Mouse (Mus musculus) hindbrain, embryonic 13.5 days (tissue): ENCODE results near the gene Ppp1ca. TPM values are rescaled to one million over a fixed set of nuclear protein-coding genes. Genes with fewer than 3 reads are reported as not detected.
A peak's percentile ranks its signal among the peaks of the same experiment; 100 is the strongest.

Experiments
- ATAC-seq: fragments of 200-750 bp; cut with Nextera tagmentation; 2 replicates; pipeline ENCODE4 v1.8.0; 2017; ENCODE audit warnings: moderate TSS enrichment; ENCODE audit not compliant: low FRiP score
- H3K27ac ChIP-seq: fragments of 300-500 bp; sonication (generic); 2 replicates; pipeline ENCODE4 v1.5.1; 2015; ENCODE audit warnings: inconsistent platforms, mild to moderate bottlenecking, moderate library complexity
- H3K27me3 ChIP-seq: fragments of 300-500 bp; sonication (generic); 2 replicates; pipeline ENCODE4 v1.6.1; 2015; ENCODE audit warnings: mild to moderate bottlenecking, inconsistent platforms
- H3K36me3 ChIP-seq: fragments of 300-500 bp; sonication (generic); 2 replicates; pipeline ENCODE4 v1.6.1; 2015; ENCODE audit warnings: mild to moderate bottlenecking, inconsistent platforms
- H3K4me1 ChIP-seq: fragments of 300-500 bp; sonication (generic); replicated peaks from 2 replicates; pipeline ENCODE4 v1.6.1; 2015; ENCODE audit warnings: inconsistent platforms
- H3K4me2 ChIP-seq: fragments of 300-500 bp; sonication (generic); 2 replicates; pipeline ENCODE4 v1.6.1; 2015; ENCODE audit warnings: inconsistent platforms, mild to moderate bottlenecking, moderate library complexity
- H3K4me3 ChIP-seq: fragments of 300-500 bp; sonication (generic); 2 replicates; pipeline ENCODE4 v1.5.1; 2015; ENCODE audit warnings: mild to moderate bottlenecking, inconsistent platforms
- H3K9ac ChIP-seq: fragments of 300-500 bp; sonication (generic); 2 replicates; pipeline ENCODE4 v1.6.1; 2015; ENCODE audit warnings: mild to moderate bottlenecking, inconsistent platforms
- H3K9me3 ChIP-seq: fragments of 300-500 bp; sonication (generic); 2 replicates; pipeline ENCODE4 v1.6.1; 2016; ENCODE audit warnings: inconsistent platforms
- WGBS: fragments of 180-500 bp; shearing (Covaris S2); methylation state at CpG from one replicate; pipeline ENCODE4 v1.1.7; 2015; 5-methylcytosine and 5-hydroxymethylcytosine counted together
- polyA plus RNA-seq: library from polyadenylated mRNA; unstranded; fragments of >200 nt; fragmentation: Nextera tagmentation; extraction: Ambion mirVana; gene quantifications from 2 replicates; pipeline ENCODE4 v1.2.1, GENCODE M21; 2015

Ppp1ca gene
- 609 and 611 TPM in 2 replicates for polyA plus RNA-seq

- peaks cover 37% of the 10 kb centered on the region for H3K36me3 ChIP-seq
- H3K9ac ChIP-seq, result peak within 1 kb of the TSS; percentile 99
- WGBS, result 7% methylated on average over 40 of the region's 47 CpGs
- peak; percentile 90 for ATAC-seq
- peak within 1 kb of the TSS; percentile 96 for H3K4me2 ChIP-seq
- peak within 1 kb of the TSS; percentile 94 for H3K27ac ChIP-seq
- no peaks in the 10 kb centered on the region for H3K27me3 ChIP-seq
- H3K4me3 ChIP-seq, result peak within 1 kb of the TSS; percentile 97
- no peaks in the 10 kb centered on the region for H3K9me3 ChIP-seq
- H3K4me1 ChIP-seq, result peaks cover 30% of the 10 kb centered on the region
These were observed at the start of gene Ppp1ca for GRCm38 (mm10) chr19:4191528-4192250. TSS of gene Ppp1ca (plus strand) at chr19:4192065.

GRCm38 (mm10) chr19:4142416-4143173 lies 49.3 kb upstream of the Ppp1ca start:
- no peaks in the 10 kb centered on the region for H3K9me3 ChIP-seq
- H3K27me3 ChIP-seq, result no peaks in the 10 kb centered on the region
- no peaks in the 10 kb centered on the region for H3K36me3 ChIP-seq
- H3K4me1 ChIP-seq, result peaks cover 6% of the 10 kb centered on the region
- 93% methylated on average over 18 of the region's 18 CpGs for WGBS
- no peak for ATAC-seq
- no peak overlapping the region for H3K9ac ChIP-seq
- H3K27ac ChIP-seq, result no peak overlapping the region
- no peak overlapping the region for H3K4me3 ChIP-seq
- H3K4me2 ChIP-seq, result no peak overlapping the region

GRCm38 (mm10) chr19:4143759-4144268 lies 48.1 kb upstream of the Ppp1ca start, which contains the start of gene Cabp4:
TSS of gene Cabp4 (minus strand) at chr19:4144033.
- Histone ChIP-seq H3K27me3 (no peaks in the 10 kb centered on the region), H3K9ac (no peak within 1 kb of the TSS), H3K4me3 (no peak within 1 kb of the TSS), H3K27ac (no peak within 1 kb of the TSS), H3K9me3 (no peaks in the 10 kb centered on the region), H3K4me2 (no peak within 1 kb of the TSS), H3K4me1 (peaks cover 15% of the 10 kb centered on the region), H3K36me3 (no peaks in the 10 kb centered on the region)
- WGBS, result 86% methylated on average over 7 of the region's 7 CpGs
- no peak for ATAC-seq

GRCm38 (mm10) chr19:4144550-4145498 lies 47.0 kb upstream of the Ppp1ca start:
- no peaks in the 10 kb centered on the region for H3K27me3 ChIP-seq
- no peak overlapping the region for H3K4me3 ChIP-seq
- no peak overlapping the region for H3K27ac ChIP-seq
- H3K9me3 ChIP-seq, result no peaks in the 10 kb centered on the region
- peaks cover 21% of the 10 kb centered on the region for H3K4me1 ChIP-seq
- no peak for ATAC-seq
- WGBS, result 86% methylated on average over 16 of the region's 16 CpGs
- H3K36me3 ChIP-seq, result peaks cover under 1% of the 10 kb centered on the region; the same call in 1 of the 2 replicates
- H3K4me2 ChIP-seq, result no peak overlapping the region
- H3K9ac ChIP-seq, result no peak overlapping the region

- WGBS, result 88% methylated on average over 5 of the region's 5 CpGs
- no peaks in the 10 kb centered on the region for H3K9me3 ChIP-seq
These were observed 45.9 kb upstream of the Ppp1ca start for GRCm38 (mm10) chr19:4145936-4146335.

GRCm38 (mm10) chr19:4146366-4147021 lies 45.4 kb upstream of the Ppp1ca start:
- WGBS, result 65% methylated on average over 12 of the region's 12 CpGs
- H3K4me2 ChIP-seq, result no peak overlapping the region

More at GRCm38 (mm10) chr19:4145936-4146335, 45.9 kb upstream of the Ppp1ca start:
- H3K27ac ChIP-seq, result no peak overlapping the region
- H3K36me3 ChIP-seq, result peaks cover 12% of the 10 kb centered on the region
- no peaks in the 10 kb centered on the region for H3K27me3 ChIP-seq
- no peak for ATAC-seq
- H3K4me1 ChIP-seq, result peaks cover 30% of the 10 kb centered on the region
- no peak overlapping the region for H3K4me2 ChIP-seq
- H3K9ac ChIP-seq, result no peak overlapping the region
- no peak overlapping the region for H3K4me3 ChIP-seq

GRCm38 (mm10) chr19:4147022-4147405 lies 44.9 kb upstream of the Ppp1ca start:
- Histone ChIP-seq H3K9ac (no peak overlapping the region), H3K4me3 (no peak overlapping the region), H3K27me3 (no peaks in the 10 kb centered on the region), H3K27ac (no peak overlapping the region), H3K4me2 (no peak overlapping the region), H3K36me3 (peaks cover 21% of the 10 kb centered on the region), H3K9me3 (no peaks in the 10 kb centered on the region), H3K4me1 (peaks cover 30% of the 10 kb centered on the region)
- ATAC-seq, result no peak
- WGBS, result 40% methylated on average over 3 of the region's 3 CpGs

More at GRCm38 (mm10) chr19:4146366-4147021, 45.4 kb upstream of the Ppp1ca start:
- no peak for ATAC-seq
- Histone ChIP-seq H3K9me3 (no peaks in the 10 kb centered on the region), H3K27ac (no peak overlapping the region), H3K27me3 (no peaks in the 10 kb centered on the region), H3K4me1 (peaks cover 30% of the 10 kb centered on the region), H3K4me3 (no peak overlapping the region), H3K9ac (no peak overlapping the region), H3K36me3 (peaks cover 17% of the 10 kb centered on the region)

- peak overlapping the region; percentile 94 for H3K9ac ChIP-seq
- H3K27me3 ChIP-seq, result no peaks in the 10 kb centered on the region
- H3K36me3 ChIP-seq, result peaks cover 29% of the 10 kb centered on the region
- no peak for ATAC-seq
- peak overlapping the region; percentile 93 for H3K4me2 ChIP-seq
- peak overlapping the region; percentile 46 for H3K27ac ChIP-seq
- peaks cover 30% of the 10 kb centered on the region for H3K4me1 ChIP-seq
- no peaks in the 10 kb centered on the region for H3K9me3 ChIP-seq
- WGBS, result 33% methylated on average over 9 of the region's 9 CpGs
- peak overlapping the region; percentile 85 for H3K4me3 ChIP-seq
These were observed 43.9 kb upstream of the Ppp1ca start for GRCm38 (mm10) chr19:4147782-4148490.

- ATAC-seq, result peak; percentile 93
- Histone ChIP-seq H3K4me2 (peak within 1 kb of the TSS; percentile 93), H3K4me1 (peaks cover 30% of the 10 kb centered on the region), H3K9me3 (no peaks in the 10 kb centered on the region), H3K27ac (peak within 1 kb of the TSS; percentile 85), H3K27me3 (no peaks in the 10 kb centered on the region), H3K9ac (peak within 1 kb of the TSS; percentile 94), H3K36me3 (peaks cover 34% of the 10 kb centered on the region), H3K4me3 (peak within 1 kb of the TSS; percentile 85)
- 0% methylated on average over 33 of the region's 33 CpGs for WGBS
These were observed 43.4 kb upstream of the Ppp1ca start, which contains the start of gene Coro1b for GRCm38 (mm10) chr19:4148491-4148806. TSS of gene Coro1b (plus strand) at chr19:4148619.

- Histone ChIP-seq H3K27me3 (no peaks in the 10 kb centered on the region), H3K4me1 (peaks cover 30% of the 10 kb centered on the region), H3K4me2 (peak overlapping the region; percentile 93), H3K36me3 (peaks cover 37% of the 10 kb centered on the region), H3K4me3 (peak overlapping the region; percentile 85), H3K9ac (peak overlapping the region; percentile 94), H3K9me3 (no peaks in the 10 kb centered on the region), H3K27ac (peak overlapping the region; percentile 85)
- 6% methylated on average over 8 of the region's 8 CpGs for WGBS
- peak; percentile 37; the same call in 1 of the 2 replicates for ATAC-seq
These were observed 43.0 kb upstream of the Ppp1ca start for GRCm38 (mm10) chr19:4148819-4149218.

GRCm38 (mm10) chr19:4149283-4149682 lies 42.6 kb upstream of the Ppp1ca start:
- H3K9ac ChIP-seq, result peak overlapping the region; percentile 94
- peak overlapping the region; percentile 93 for H3K4me2 ChIP-seq
- WGBS, result 91% methylated on average over 11 of the region's 11 CpGs
- no peak for ATAC-seq
- H3K27me3 ChIP-seq, result no peaks in the 10 kb centered on the region
- peak overlapping the region; percentile 85 for H3K4me3 ChIP-seq
- H3K36me3 ChIP-seq, result peaks cover 37% of the 10 kb centered on the region
- H3K4me1 ChIP-seq, result peaks cover 30% of the 10 kb centered on the region
- no peak overlapping the region for H3K27ac ChIP-seq
- H3K9me3 ChIP-seq, result no peaks in the 10 kb centered on the region
